Comparison of ENCODE assay signal across 15 mouse cellular contexts in the genomic region with DNA sequence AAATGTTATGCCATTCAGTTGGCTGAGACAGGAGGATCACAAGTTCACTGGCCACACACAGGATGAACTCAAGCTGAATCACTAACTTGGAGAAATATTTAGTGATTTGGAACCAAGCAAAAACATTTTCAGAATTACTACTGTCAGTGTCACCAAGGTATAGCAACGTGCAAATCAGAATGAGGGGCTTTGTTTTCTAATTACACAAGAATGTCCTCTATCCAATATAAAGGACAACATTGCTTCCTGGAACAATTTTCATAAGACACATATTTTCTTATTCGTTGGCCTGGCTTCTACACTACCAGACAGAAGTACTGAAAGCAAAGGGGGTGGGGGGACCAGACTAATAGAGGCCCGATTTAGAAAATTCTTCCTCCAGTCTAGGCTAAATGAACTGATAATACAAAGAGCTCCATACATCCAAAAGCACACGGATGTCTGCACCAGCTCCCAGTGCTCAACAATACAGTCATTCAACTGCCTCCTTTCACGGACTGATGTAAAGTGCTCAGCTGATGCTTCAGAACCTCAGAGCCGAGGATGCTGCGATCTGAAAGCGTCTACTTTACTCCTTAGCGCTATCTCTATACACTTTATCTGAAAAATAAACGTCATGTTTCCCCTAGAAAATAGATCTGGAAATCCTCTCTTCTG. TPM values are rescaled to one million over a fixed set of nuclear protein-coding genes. Genes with fewer than 3 reads are reported as not detected.
A peak's percentile ranks its signal among the peaks of the same experiment; 100 is the strongest.
DNase-seq lines count a peak whose midpoint lies in the region; ATAC-seq lines count a peak whose summit lies in the region.
"Had no signal": no experiment of that assay in that cellular context is flagged by ENCODE, and none has a peak within 500 bp of the region (broad histone marks: within the 10 kb centered on the region; RNA-seq: fewer than 3 reads in every experiment).

No protein-coding gene starts in this region.

- no peak overlapping the region for H3K4me3 ChIP-seq in forebrain, embryonic 11.5 days (ENCODE audit: low read depth, low read length)
- H3K4me3 ChIP-seq in forebrain, embryonic 10.5 days: no peak overlapping the region
- H3K4me3 ChIP-seq in forebrain, embryonic 16.5 days (replicated peaks; ENCODE audit: low read length): no peak overlapping the region
- no peak overlapping the region for H3K4me3 ChIP-seq in midbrain, embryonic 14.5 days (replicated peaks; ENCODE audit: low read depth, low read length)
- H3K4me3 ChIP-seq: embryonic facial prominence, embryonic 12.5 days; liver, embryonic 15.5 days had no signal

- no peaks in the 10 kb centered on the region for H3K9me3 ChIP-seq in forebrain, embryonic 11.5 days (ENCODE audit: control insufficient read depth, low read length)
- peaks cover 3% of the 10 kb centered on the region; the same call in 1 of the 2 replicates for H3K9me3 ChIP-seq in forebrain, embryonic 10.5 days
- H3K9me3 ChIP-seq in forebrain, embryonic 16.5 days (ENCODE audit: control insufficient read depth, low read length): no peaks in the 10 kb centered on the region
- 0 out of 2 replicates have a peak, but pooled peaks cover 4% of the 10 kb centered on the region for H3K9me3 ChIP-seq in midbrain, embryonic 14.5 days (ENCODE audit: control insufficient read depth, low read length)
- H3K9me3 ChIP-seq: embryonic facial prominence, embryonic 12.5 days; liver, embryonic 15.5 days had no signal

- no peaks in the 10 kb centered on the region for H3K36me3 ChIP-seq in forebrain, embryonic 11.5 days (ENCODE audit: control insufficient read depth, insufficient read depth, low read length)
- peaks cover 35% of the 10 kb centered on the region for H3K36me3 ChIP-seq in forebrain, embryonic 10.5 days (replicated peaks)
- no peaks in the 10 kb centered on the region for H3K36me3 ChIP-seq in forebrain, embryonic 16.5 days (ENCODE audit: control insufficient read depth, insufficient read depth)
- H3K36me3 ChIP-seq in midbrain, embryonic 14.5 days (ENCODE audit: control insufficient read depth, insufficient read depth, low read length): 0 out of 2 replicates have a peak, but pooled peaks cover 3% of the 10 kb centered on the region

- no peaks in the 10 kb centered on the region for H3K4me1 ChIP-seq in forebrain, embryonic 11.5 days (replicated peaks; ENCODE audit: control insufficient read depth, insufficient read depth, low read length)
- H3K4me1 ChIP-seq in forebrain, embryonic 10.5 days: peaks cover 15% of the 10 kb centered on the region
- no peaks in the 10 kb centered on the region; the same call in 1 of the 2 replicates for H3K4me1 ChIP-seq in forebrain, embryonic 16.5 days (replicated peaks; ENCODE audit: control insufficient read depth, insufficient read depth, low read length)
- no peaks in the 10 kb centered on the region for H3K4me1 ChIP-seq in midbrain, embryonic 14.5 days (ENCODE audit: control insufficient read depth, insufficient read depth, low read length)

- H3K27me3 ChIP-seq in forebrain, embryonic 11.5 days (ENCODE audit: control insufficient read depth, insufficient read depth, low read length): no peaks in the 10 kb centered on the region
- no peaks in the 10 kb centered on the region for H3K27me3 ChIP-seq in forebrain, embryonic 10.5 days (ENCODE audit: poor library complexity, severe bottlenecking)
- no peaks in the 10 kb centered on the region for H3K27me3 ChIP-seq in forebrain, embryonic 16.5 days (replicated peaks; ENCODE audit: control insufficient read depth, insufficient read depth, low read length)
- H3K27me3 ChIP-seq in midbrain, embryonic 14.5 days (ENCODE audit: control insufficient read depth, insufficient read depth, low read length): no peaks in the 10 kb centered on the region
- H3K27me3 ChIP-seq: embryonic facial prominence, embryonic 12.5 days; liver, embryonic 15.5 days had no signal

- 0 out of 2 replicates have a peak overlapping the region, but pooled peaks have one; percentile 50 for H3K27ac ChIP-seq in forebrain, embryonic 11.5 days (ENCODE audit: low read depth, low read length)
- H3K27ac ChIP-seq in forebrain, embryonic 10.5 days: no peak overlapping the region
- no peak overlapping the region for H3K27ac ChIP-seq in forebrain, embryonic 16.5 days (ENCODE audit: low read length)
- no peak overlapping the region for H3K27ac ChIP-seq in midbrain, embryonic 14.5 days (replicated peaks; ENCODE audit: low read depth, low read length)
- H3K27ac ChIP-seq: embryonic facial prominence, embryonic 12.5 days; liver, embryonic 15.5 days; macrophage had no signal

- peak; percentile 76 for ATAC-seq in forebrain, embryonic 11.5 days (replicated peaks; ENCODE audit: low FRiP score)
- peak; percentile 49 for ATAC-seq in forebrain, embryonic 16.5 days
- no peak for ATAC-seq in midbrain, embryonic 14.5 days (ENCODE audit: low FRiP score, low TSS enrichment)
- ATAC-seq: intestine, postnatal 0 days had no signal

- H3K4me2 ChIP-seq in forebrain, embryonic 11.5 days (ENCODE audit: low read depth, low read length, severe bottlenecking): no peak overlapping the region
- H3K4me2 ChIP-seq in forebrain, embryonic 16.5 days (ENCODE audit: low read length): no peak overlapping the region
- H3K4me2 ChIP-seq in midbrain, embryonic 14.5 days (ENCODE audit: low read length): no peak overlapping the region
- H3K4me2 ChIP-seq: embryonic facial prominence, embryonic 12.5 days had no signal

- DNase-seq in forebrain, embryonic 11.5 days (ENCODE audit: low spot score): no peak
- no peak for DNase-seq in forebrain, embryonic 10.5 days (ENCODE audit: extremely low spot score, low spot score)
- DNase-seq in Muller cell, postnatal 12 days (ENCODE audit: inconsistent ontology term): peak; percentile 93
- peak; percentile 32 for DNase-seq in midbrain, embryonic 14.5 days
- no peak for DNase-seq in cerebellum, postnatal 25 days
- DNase-seq in right cerebral cortex, adult 18-20 months: no peak
- DNase-seq in layer of hippocampus, postnatal 14 days (ENCODE audit: low spot score in 2 of 2): no peak
- DNase-seq: cerebellum, adult 11-12 months; right cerebral cortex, postnatal 14 days; thymus, adult 2 months had no signal

- WGBS in forebrain, embryonic 11.5 days: 48% methylated on average over 10 of the region's 10 CpGs
- WGBS in forebrain, embryonic 10.5 days: 64% methylated on average over 10 of the region's 10 CpGs
- WGBS in forebrain, embryonic 16.5 days: 20% methylated on average over 10 of the region's 10 CpGs
- WGBS in midbrain, embryonic 14.5 days: 55% methylated on average over 10 of the region's 10 CpGs

- H3K9ac ChIP-seq in forebrain, embryonic 11.5 days (ENCODE audit: low read length): no peak overlapping the region
- H3K9ac ChIP-seq in forebrain, embryonic 16.5 days (replicated peaks; ENCODE audit: low read depth, low read length): no peak overlapping the region
- no peak overlapping the region for H3K9ac ChIP-seq in midbrain, embryonic 14.5 days (replicated peaks; ENCODE audit: low read length)
- H3K9ac ChIP-seq: embryonic facial prominence, embryonic 12.5 days; liver, embryonic 15.5 days had no signal

RNA-seq across cellular contexts. Expression of a gene that starts 29.2 kb away (rescaled TPM):
- 32.5 and 32.9 TPM in 2 replicates for polyA plus RNA-seq in forebrain, embryonic 11.5 days (2014; fragmentation: Nextera tagmentation; extraction: Ambion mirVana)
- polyA plus RNA-seq in forebrain, embryonic 10.5 days (2016; fragmentation: Nextera tagmentation; extraction: Ambion mirVana): 25.4 and 25.9 TPM in 2 replicates
- polyA plus RNA-seq in forebrain, embryonic 16.5 days (2015; fragmentation: Nextera tagmentation; extraction: Ambion mirVana): 20.0 and 24.9 TPM in 2 replicates
- polyA plus RNA-seq in midbrain, embryonic 14.5 days (2014; fragmentation: Nextera tagmentation; extraction: Ambion mirVana): 23.0 and 26.8 TPM in 2 replicates
- total RNA-seq in layer of hippocampus, postnatal 14 days (2021): 10 to 100 TPM; 56.1 to 58.4 TPM

Comparison
In these comparisons a context has a peak if more than half of its experiments do, and no peak if none do; other contexts are left out.
1. DNase-seq: peak in Muller cell, postnatal 12 days (single experiment) and midbrain, embryonic 14.5 days (single experiment); none in forebrain, embryonic 11.5 days (single experiment), forebrain, embryonic 10.5 days (single experiment), cerebellum, postnatal 25 days (0 of 2), right cerebral cortex, adult 18-20 months (single experiment) and layer of hippocampus, postnatal 14 days (0 of 2).